8 mouse cellular contexts compared by ENCODE assay signal in the genomic region with DNA sequence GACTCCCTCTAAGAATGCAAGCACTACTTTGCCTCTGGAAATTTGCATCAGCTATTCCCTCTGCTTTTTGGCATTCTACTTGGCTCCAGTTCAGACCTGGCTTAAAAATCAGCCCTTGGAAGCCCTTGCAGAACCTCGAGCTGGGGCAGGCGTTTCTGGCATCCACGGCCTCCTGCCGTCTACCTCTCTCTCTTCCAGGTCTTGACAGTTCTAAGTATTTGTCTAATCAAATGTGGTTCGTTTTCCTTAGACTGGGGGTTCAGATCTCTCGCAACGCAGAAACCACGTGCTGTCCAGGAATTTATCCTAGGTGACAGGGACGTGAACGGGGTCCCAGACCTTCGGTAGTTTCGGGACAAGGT. TPM values are rescaled to one million over a fixed set of nuclear protein-coding genes. Genes with fewer than 3 reads are reported as not detected.
A peak's percentile ranks its signal among the peaks of the same experiment; 100 is the strongest.
DNase-seq lines count a peak whose midpoint lies in the region; ATAC-seq and TF ChIP-seq lines count a peak whose summit lies in the region.

No protein-coding gene starts in this region.

- peaks cover 20% of the 10 kb centered on the region for H3K79me2 ChIP-seq in myocyte (ENCODE audit: control insufficient read depth, insufficient read depth)

- peak overlapping the region; percentile 69 for H3K4me3 ChIP-seq in hindbrain, embryonic 14.5 days (replicated peaks; ENCODE audit: low read length)
- peak overlapping the region; percentile 67 for H3K4me3 ChIP-seq in limb, embryonic 11.5 days (ENCODE audit: low read depth, low read length)
- peak overlapping the region; percentile 80 for H3K4me3 ChIP-seq in myocyte

- H3K36me3 ChIP-seq in hindbrain, embryonic 14.5 days (replicated peaks; ENCODE audit: control insufficient read depth, insufficient read depth): peaks cover 34% of the 10 kb centered on the region
- H3K36me3 ChIP-seq in limb, embryonic 11.5 days (ENCODE audit: control insufficient read depth, insufficient read depth, low read length): no peaks in the 10 kb centered on the region
- H3K36me3 ChIP-seq in myocyte (ENCODE audit: control insufficient read depth, insufficient read depth): no peaks in the 10 kb centered on the region

- no peak for TF ChIP-seq POLR2A in myocyte (IDR thresholded peaks at IDR 0.05; ENCODE audit: insufficient read length, low read depth)

- peak overlapping the region; percentile 81 for H3K4me2 ChIP-seq in hindbrain, embryonic 14.5 days (replicated peaks)
- peak overlapping the region; percentile 88 for H3K4me2 ChIP-seq in limb, embryonic 11.5 days (ENCODE audit: low read depth, severe bottlenecking)
- peak overlapping the region; percentile 90 for H3K4me2 ChIP-seq in myocyte (ENCODE audit: low read depth)

- ATAC-seq in hindbrain, embryonic 14.5 days (ENCODE audit: low FRiP score): peak; percentile 5
- no peak for ATAC-seq in limb, embryonic 11.5 days (ENCODE audit: insufficient number of reproducible peaks, low FRiP score, low TSS enrichment, low read depth)

- H3K4me1 ChIP-seq in hindbrain, embryonic 14.5 days (replicated peaks; ENCODE audit: control insufficient read depth, insufficient read depth, low read length): peaks cover 27% of the 10 kb centered on the region
- H3K4me1 ChIP-seq in limb, embryonic 11.5 days (ENCODE audit: control insufficient read depth, insufficient read depth, low read length): 0 out of 2 replicates have a peak, but pooled peaks cover 8% of the 10 kb centered on the region

- peak overlapping the region; percentile 82 for H3ac ChIP-seq in myocyte (ENCODE audit: control insufficient read depth, insufficient read length)

- DNase-seq in kidney, adult 11 months: peak; percentile 76
- DNase-seq in kidney, postnatal 4 days: no peak
- peak; percentile 67 for DNase-seq in brain, embryonic 18.5 days (ENCODE audit: low read depth, low spot score)
- peak; percentile 44 for DNase-seq in gastrocnemius, adult 18-20 months (ENCODE audit: low spot score)
- DNase-seq in hindbrain, embryonic 14.5 days (ENCODE audit: low spot score): peak; percentile 73
- no peak for DNase-seq in limb, embryonic 11.5 days (ENCODE audit: low spot score)
- no peak for DNase-seq in thymus, adult 18-20 months

- peak overlapping the region; percentile 91 for H3K9ac ChIP-seq in hindbrain, embryonic 14.5 days
- peak overlapping the region; percentile 96 for H3K9ac ChIP-seq in limb, embryonic 11.5 days (ENCODE audit: low read length)

- WGBS in hindbrain, embryonic 14.5 days: 0% methylated on average over 12 of the region's 12 CpGs
- WGBS in limb, embryonic 11.5 days: under 1% methylated on average over 12 of the region's 12 CpGs

- H3K9me3 ChIP-seq in hindbrain, embryonic 14.5 days (ENCODE audit: control insufficient read depth, low read length): no peaks in the 10 kb centered on the region
- H3K9me3 ChIP-seq in limb, embryonic 11.5 days (ENCODE audit: control insufficient read depth, low read length): no peaks in the 10 kb centered on the region

- no peaks in the 10 kb centered on the region for H3K27me3 ChIP-seq in hindbrain, embryonic 14.5 days (ENCODE audit: control insufficient read depth, insufficient read depth, low read length)
- H3K27me3 ChIP-seq in limb, embryonic 11.5 days (ENCODE audit: control insufficient read depth, insufficient read depth, low read length): 0 out of 2 replicates have a peak, but pooled peaks cover under 1% of the 10 kb centered on the region
- no peaks in the 10 kb centered on the region for H3K27me3 ChIP-seq in myocyte (ENCODE audit: control insufficient read depth, insufficient read depth, insufficient read length)

- H3K27ac ChIP-seq in hindbrain, embryonic 14.5 days: peak overlapping the region; percentile 100
- peak overlapping the region; percentile 98 for H3K27ac ChIP-seq in limb, embryonic 11.5 days (replicated peaks; ENCODE audit: low read depth, low read length)

TF ChIP-seq in myocyte, 11 proteins besides CTCF, POLR2A, EP300 and RAD21:
- TF ChIP-seq SRF (IDR thresholded peaks at IDR 0.05; ENCODE audit: control insufficient read depth, insufficient read length, low read depth): no peak
- peak; percentile 6 for TF ChIP-seq USF1 (IDR thresholded peaks at IDR 0.05; ENCODE audit: low read depth)

RNA-seq across cellular contexts. Expression of gene Zfp428, which starts 0.3 kb away (rescaled TPM):
- 1 to 10 TPM; 4.1 to 4.5 TPM for total RNA-seq in gastrocnemius, adult 18-20 months (2021)
- polyA plus RNA-seq in hindbrain, embryonic 14.5 days (2014; fragmentation: Nextera tagmentation; extraction: Ambion mirVana): 181 and 201 TPM in 2 replicates
- polyA plus RNA-seq in limb, embryonic 11.5 days (2014; fragmentation: Nextera tagmentation; extraction: Ambion mirVana): 65.6 and 75.7 TPM in 2 replicates
- polyA plus RNA-seq in myocyte (2012; fragmentation: generic; extraction: Trizol): 30.0 TPM

RNA-seq across cellular contexts. Expression of gene AC161166.1, which starts 5.8 kb away (rescaled TPM):
- not detected for total RNA-seq in gastrocnemius, adult 18-20 months (2021)
- 0.65 and 0.98 TPM in 2 replicates for polyA plus RNA-seq in hindbrain, embryonic 14.5 days (2014; fragmentation: Nextera tagmentation; extraction: Ambion mirVana)
- 0.48 and 0.52 TPM in 2 replicates for polyA plus RNA-seq in limb, embryonic 11.5 days (2014; fragmentation: Nextera tagmentation; extraction: Ambion mirVana)
- polyA plus RNA-seq in myocyte (2012; fragmentation: generic; extraction: Trizol): 0.10 TPM

RNA-seq across cellular contexts. Expression of gene Irgq, which starts 24.0 kb away (rescaled TPM):
- total RNA-seq in gastrocnemius, adult 18-20 months (2021): 10 to 100 TPM; 11.5 to 16.2 TPM
- 28.0 and 33.5 TPM in 2 replicates for polyA plus RNA-seq in hindbrain, embryonic 14.5 days (2014; fragmentation: Nextera tagmentation; extraction: Ambion mirVana)
- polyA plus RNA-seq in limb, embryonic 11.5 days (2014; fragmentation: Nextera tagmentation; extraction: Ambion mirVana): 7.5 and 8.1 TPM in 2 replicates
- polyA plus RNA-seq in myocyte (2012; fragmentation: generic; extraction: Trizol): 17.4 TPM

RNA-seq across cellular contexts. Expression of gene Cadm4, which starts 24.6 kb away (rescaled TPM):
- total RNA-seq in gastrocnemius, adult 18-20 months (2021): 1 to 10 TPM; 2.3 to 3.4 TPM
- 22.7 and 28.3 TPM in 2 replicates for polyA plus RNA-seq in hindbrain, embryonic 14.5 days (2014; fragmentation: Nextera tagmentation; extraction: Ambion mirVana)
- 1.9 and 2.2 TPM in 2 replicates for polyA plus RNA-seq in limb, embryonic 11.5 days (2014; fragmentation: Nextera tagmentation; extraction: Ambion mirVana)
- polyA plus RNA-seq in myocyte (2012; fragmentation: generic; extraction: Trizol): 54.4 TPM

RNA-seq across cellular contexts. Expression of gene Pinlyp, which starts 39.5 kb away (rescaled TPM):
- not detected for total RNA-seq in gastrocnemius, adult 18-20 months (2021)
- not detected in 2 replicates for polyA plus RNA-seq in hindbrain, embryonic 14.5 days (2014; fragmentation: Nextera tagmentation; extraction: Ambion mirVana)
- 0.19 TPM in 1 of 2 replicates, not detected in the other for polyA plus RNA-seq in limb, embryonic 11.5 days (2014; fragmentation: Nextera tagmentation; extraction: Ambion mirVana)
- 0.17 TPM for polyA plus RNA-seq in myocyte (2012; fragmentation: generic; extraction: Trizol)

Comparison
In these comparisons a context has a peak if more than half of its experiments do, and no peak if none do; other contexts are left out.
1. DNase-seq: peak in kidney, adult 11 months (single experiment), brain, embryonic 18.5 days (single experiment), gastrocnemius, adult 18-20 months (single experiment) and hindbrain, embryonic 14.5 days (single experiment); none in kidney, postnatal 4 days (0 of 2), limb, embryonic 11.5 days (single experiment) and thymus, adult 18-20 months (0 of 2).
2. Peak in every context shown above with its lines, with median percentiles within 50 percentile points of each other: H3K4me2 ChIP-seq and H3K4me3 ChIP-seq.